Mouse (Mus musculus) thymus, postnatal 36 days (tissue): ENCODE data around the gene Klk1b5.

Source experiments
- DNase-seq, 2 experiments: peaks; one replicate each; pipeline ENCODE4 v3.0.0; 2022; ENCODE audit warnings: mixed read lengths in 2 of 2

The Klk1b5 gene

GRCm38 (mm10) chr7:44254930-44255329 lies 39.2 kb downstream of the Klk1b5 start:
- no peak for DNase-seq

GRCm38 (mm10) chr7:44257278-44257677 lies 41.5 kb downstream of the Klk1b5 start, which contains the start of gene Acp4:
Gene Acp4 (minus strand): TSS chr7:44257378.
- DNase-seq, result no peak

- no peak for DNase-seq
Measured at GRCm38 (mm10) chr7:44260410-44260809, 44.7 kb downstream of the Klk1b5 start.

- DNase-seq, result no peak
Measured at GRCm38 (mm10) chr7:44261147-44261546, 45.4 kb downstream of the Klk1b5 start, which contains the start of gene Gm15517. Gene Gm15517 (plus strand): TSS chr7:44261447.

- peak; percentile 89 to 96 for DNase-seq
Measured at GRCm38 (mm10) chr7:44262791-44263643, 47.3 kb downstream of the Klk1b5 start.

- DNase-seq, result no peak
Measured at GRCm38 (mm10) chr7:44268117-44268516, 52.4 kb downstream of the Klk1b5 start.

- DNase-seq, result no peak
Measured at GRCm38 (mm10) chr7:44269397-44269796, 53.7 kb downstream of the Klk1b5 start.
